Mouse (Mus musculus) B cell, adult 67 days (primary cell): ENCODE data around the gene Gm21149. TPM values are rescaled to one million over a fixed set of nuclear protein-coding genes. Genes with fewer than 3 reads are reported as not detected.

Experiments
- total RNA-seq, 2 experiments: library from RNA; stranded (reverse); gene quantifications; 4 replicates each; pipeline ENCODE4 v1.2.4; 2023

Gm21149 gene
- not detected for total RNA-seq

GRCm38 (mm10) chr5:15476423-15476822 lies at the start of gene Gm21149:
Gene Gm21149, minus strand, starts transcription at chr5:15476523.

Other genes starting within 250 kb of the Gm21149 start
- not detected for gene Gm21190, start 52.7 kb upstream of the Gm21149 start, total RNA-seq
- gene Gm21083, start 100.8 kb upstream of the Gm21149 start, total RNA-seq, result not detected
- not detected for gene Speer4d, start 142.5 kb upstream of the Gm21149 start, total RNA-seq
- not detected for gene 4930572O03Rik, start 180.5 kb upstream of the Gm21149 start, total RNA-seq
- gene Speer4c, start 237.7 kb upstream of the Gm21149 start, total RNA-seq, result not detected